Mouse (Mus musculus) erythroblast, embryonic 14.5 days (primary cell): ENCODE measurements around the gene Med4. TPM values are rescaled to one million over a fixed set of nuclear protein-coding genes. Genes with fewer than 3 reads are reported as not detected.

Experiments used
- H3K27me3 ChIP-seq: 2 replicates; pipeline ENCODE4 v1.6.1; 2012; ENCODE audit warnings: inconsistent platforms; ENCODE audit not compliant: control insufficient read depth
- H3K36me3 ChIP-seq: 2 replicates; pipeline ENCODE4 v1.6.1; 2012; ENCODE audit warnings: mild to moderate bottlenecking, inconsistent platforms; ENCODE audit not compliant: control insufficient read depth
- H3K4me1 ChIP-seq: 2 replicates; pipeline ENCODE4 v1.6.1; 2012; ENCODE audit warnings: inconsistent platforms; ENCODE audit not compliant: control insufficient read depth
- H3K4me3 ChIP-seq: replicated peaks from 2 replicates; pipeline ENCODE3; 2012; ENCODE audit warnings: moderate library complexity, mild to moderate bottlenecking, inconsistent platforms
- H3K9me3 ChIP-seq: 2 replicates; pipeline ENCODE4 v1.6.1; 2012; ENCODE audit warnings: low read length, inconsistent platforms, mixed read lengths; ENCODE audit not compliant: control insufficient read depth
- GATA1 ChIP-seq: IDR thresholded peaks from 2 replicates; pipeline ENCODE4 v1.6.1; 2012; ENCODE audit warnings: low read length, inconsistent platforms, mixed read lengths
- TAL1 ChIP-seq: IDR thresholded peaks from 3 replicates; pipeline ENCODE4 v1.6.1; 2012; ENCODE audit warnings: low read length, inconsistent platforms, mixed read lengths
- polyA plus RNA-seq: library from polyadenylated mRNA; stranded (reverse); fragments of >175 nt; gene quantifications from 2 replicates; pipeline ENCODE4 v1.2.3, GENCODE M21; 2012

Med4 gene
- 0.33 and 1.0 TPM in 2 replicates for polyA plus RNA-seq

DNA sequence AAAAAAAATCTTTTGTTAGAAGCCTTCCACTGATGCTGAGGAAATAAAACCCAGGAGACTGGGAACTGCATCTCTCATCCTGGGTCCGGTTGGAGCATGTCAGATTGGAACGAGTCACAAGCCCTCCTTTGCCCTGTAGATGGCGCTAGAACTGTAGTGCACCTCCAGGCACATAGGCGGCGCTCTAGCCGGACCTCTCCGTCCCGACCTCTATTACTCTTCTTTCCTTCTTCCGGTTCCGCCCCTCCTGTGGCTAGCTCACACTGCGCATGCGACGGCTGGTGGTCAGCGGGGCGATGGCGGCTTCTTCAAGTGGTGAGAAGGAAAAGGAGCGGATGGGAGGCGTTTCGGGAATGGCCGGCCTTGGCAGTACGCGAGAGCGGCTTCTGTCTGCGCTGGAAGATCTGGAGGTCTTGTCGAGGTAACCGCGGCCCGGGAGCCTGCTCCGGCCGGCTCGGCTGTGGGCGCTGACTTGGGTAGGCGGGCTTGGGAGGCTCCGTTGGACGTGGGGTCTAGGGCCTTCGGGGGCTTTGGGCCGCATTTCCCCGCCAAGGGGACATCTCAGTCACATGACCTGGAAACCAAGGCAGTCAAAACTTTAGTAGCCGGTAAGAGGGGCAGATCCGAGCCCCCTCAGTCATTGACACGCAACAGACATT, at the start of gene Med4:
Med4 (plus strand) TSS at position 261 of the 659 bp plus-strand sequence.
- Histone ChIP-seq H3K9me3 (no peaks in the 10 kb centered on the region), H3K4me1 (peaks cover 41% of the 10 kb centered on the region), H3K4me3 (peak within 1 kb of the TSS; percentile 86), H3K36me3 (peaks cover 31% of the 10 kb centered on the region), H3K27me3 (no peaks in the 10 kb centered on the region)
- TF ChIP-seq GATA1 (no peak), TAL1 (no peak)

DNA sequence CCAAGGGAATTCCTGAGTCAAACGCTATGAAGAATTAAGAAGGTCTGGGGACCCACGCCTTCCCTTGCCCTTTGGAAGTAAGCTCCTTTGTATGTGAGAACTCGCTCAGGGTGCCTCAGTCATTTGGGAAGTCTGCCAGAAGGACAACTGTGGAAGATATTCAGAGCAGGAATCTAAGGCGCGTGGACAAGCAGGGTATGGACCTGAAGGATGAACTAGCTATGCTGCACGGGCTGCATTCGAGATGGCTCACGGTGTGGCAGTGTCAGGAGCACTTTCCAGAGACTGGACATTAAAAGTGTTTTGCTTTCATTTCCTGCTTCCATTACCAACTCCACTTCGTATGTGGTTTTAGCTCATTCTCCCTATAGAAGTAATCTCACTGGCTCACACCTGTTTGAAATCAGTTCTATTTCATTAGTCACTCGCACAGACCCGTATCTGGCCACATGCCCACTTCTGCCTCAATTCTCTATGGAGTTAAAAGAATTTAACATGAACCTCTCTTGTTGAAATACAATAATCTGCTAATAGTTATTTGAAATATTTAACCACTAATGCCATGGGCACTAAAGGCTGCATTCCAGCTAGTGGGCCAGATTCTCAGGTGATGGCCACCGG, 49.2 kb upstream of the Med4 start:
- no peaks in the 10 kb centered on the region for H3K27me3 ChIP-seq
- TF ChIP-seq TAL1 = no peak
- TF ChIP-seq GATA1 = no peak
- H3K4me1 ChIP-seq = no peaks in the 10 kb centered on the region
- H3K9me3 ChIP-seq = no peaks in the 10 kb centered on the region; the same call in 1 of the 2 replicates
- H3K4me3 ChIP-seq = no peak overlapping the region
- H3K36me3 ChIP-seq = no peaks in the 10 kb centered on the region

DNA sequence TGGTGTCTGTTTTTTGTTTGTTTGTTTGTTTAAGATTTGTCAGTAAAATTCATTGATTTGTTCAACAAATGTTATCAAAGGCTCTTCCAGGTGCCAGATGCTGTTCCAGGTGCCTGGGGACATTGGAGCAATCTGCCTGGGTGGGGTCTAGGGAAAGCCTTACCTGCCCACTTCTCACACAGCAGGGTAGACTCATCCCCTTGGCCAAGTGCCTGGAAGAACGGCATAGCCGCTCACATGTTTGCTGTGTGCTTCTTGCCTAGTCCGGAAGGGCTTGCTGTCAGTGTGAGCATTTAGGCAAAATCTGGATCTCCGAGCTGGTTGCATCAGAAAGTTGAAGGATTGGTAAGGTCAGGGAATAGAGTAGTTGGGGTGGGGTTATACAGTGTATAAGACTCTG, 47.6 kb upstream of the Med4 start:
- no peak for TF ChIP-seq GATA1
- no peak for TF ChIP-seq TAL1
- Histone ChIP-seq H3K9me3 (no peaks in the 10 kb centered on the region; the same call in 1 of the 2 replicates), H3K4me3 (no peak overlapping the region), H3K36me3 (no peaks in the 10 kb centered on the region), H3K4me1 (no peaks in the 10 kb centered on the region), H3K27me3 (no peaks in the 10 kb centered on the region)

DNA sequence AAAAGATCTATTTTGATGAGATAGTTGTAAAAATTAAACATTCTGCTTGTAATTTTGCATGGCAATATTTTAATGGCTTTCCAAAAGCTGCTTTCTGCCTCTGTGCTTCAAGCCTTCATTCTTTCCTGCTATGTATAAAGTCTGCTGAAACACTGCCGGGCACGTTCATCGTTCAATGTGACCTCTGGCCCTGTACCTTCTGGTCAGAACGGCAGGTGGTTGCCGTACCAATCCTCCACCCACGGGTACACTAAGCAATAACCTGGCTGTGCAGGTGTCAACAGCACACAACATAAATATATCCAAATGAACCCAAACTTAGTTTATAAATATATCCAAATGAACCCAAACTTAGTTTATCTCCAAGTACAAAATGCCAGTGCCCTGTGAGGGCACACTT, 42.1 kb upstream of the Med4 start:
- H3K9me3 ChIP-seq = no peaks in the 10 kb centered on the region; the same call in 1 of the 2 replicates
- H3K36me3 ChIP-seq = no peaks in the 10 kb centered on the region
- H3K4me1 ChIP-seq = no peaks in the 10 kb centered on the region
- no peaks in the 10 kb centered on the region for H3K27me3 ChIP-seq
- no peak overlapping the region for H3K4me3 ChIP-seq
- no peak for TF ChIP-seq GATA1
- TF ChIP-seq TAL1 = no peak

DNA sequence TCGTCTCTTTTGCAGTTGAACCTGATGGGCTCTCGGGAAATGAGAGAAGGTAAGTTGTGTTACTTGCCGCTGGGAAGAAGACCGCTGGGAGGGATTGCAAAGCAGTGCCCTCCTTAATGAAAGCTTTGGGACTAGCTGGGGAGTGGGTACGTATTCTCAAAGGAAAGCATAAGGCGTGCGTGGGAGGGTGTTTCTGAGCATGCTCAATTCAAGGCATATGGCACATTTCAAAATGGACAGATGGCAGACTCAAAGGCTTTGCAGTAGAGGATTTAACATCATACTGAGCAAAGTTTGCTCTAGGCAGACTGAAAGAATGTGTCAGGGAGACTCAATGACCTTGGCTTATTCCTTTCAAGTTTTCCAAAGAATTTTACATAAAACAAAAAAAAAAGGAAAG, 40.3 kb upstream of the Med4 start:
- no peaks in the 10 kb centered on the region; the same call in 1 of the 2 replicates for H3K9me3 ChIP-seq
- no peaks in the 10 kb centered on the region for H3K4me1 ChIP-seq
- TF ChIP-seq TAL1 (no peak), GATA1 (no peak)
- H3K4me3 ChIP-seq = no peak overlapping the region
- no peaks in the 10 kb centered on the region for H3K27me3 ChIP-seq
- no peaks in the 10 kb centered on the region for H3K36me3 ChIP-seq

DNA sequence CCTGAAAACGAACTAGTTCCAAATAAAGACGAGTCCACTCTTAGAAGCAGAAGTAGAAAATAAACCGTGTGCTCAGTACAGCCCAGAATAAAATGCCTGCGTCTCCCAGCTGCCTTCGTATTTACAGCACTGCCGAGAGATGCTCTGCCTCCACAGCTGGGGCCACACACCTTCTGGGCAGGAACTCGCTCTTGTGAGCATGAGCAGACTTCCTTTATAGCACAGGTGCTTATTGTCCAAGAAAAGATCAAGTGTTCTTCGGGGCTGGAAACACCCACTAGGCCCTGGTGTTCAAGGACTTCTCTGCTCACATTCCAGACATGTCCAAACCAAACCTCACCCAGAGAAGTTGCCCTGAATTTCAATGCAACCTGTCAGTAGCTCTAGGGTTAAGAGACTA, 39.2 kb upstream of the Med4 start:
- no peaks in the 10 kb centered on the region for H3K4me1 ChIP-seq

DNA sequence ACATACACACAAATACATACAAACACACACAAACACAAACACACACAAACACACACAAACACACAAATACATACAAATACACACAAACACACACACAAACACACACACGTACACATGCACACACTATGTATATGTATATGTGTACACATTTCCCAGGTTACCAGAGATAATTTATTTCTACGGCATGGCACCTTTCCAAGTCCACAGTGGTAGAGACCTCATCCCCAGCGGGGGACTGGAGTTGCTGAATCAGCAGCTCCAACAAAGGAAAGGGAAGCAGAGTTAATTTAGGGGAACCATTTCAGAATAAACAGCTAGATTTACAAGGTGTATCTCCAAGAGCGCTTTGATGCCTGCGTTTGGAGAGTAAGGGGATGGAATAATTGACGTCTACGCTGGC, 37.6 kb upstream of the Med4 start:
- no peak overlapping the region for H3K4me3 ChIP-seq
- no peaks in the 10 kb centered on the region for H3K27me3 ChIP-seq
- TF ChIP-seq TAL1 (no peak), GATA1 (no peak)
- no peaks in the 10 kb centered on the region for H3K36me3 ChIP-seq
- H3K9me3 ChIP-seq = no peaks in the 10 kb centered on the region
- no peaks in the 10 kb centered on the region for H3K4me1 ChIP-seq

More for the DNA sequence above, 39.2 kb upstream of the Med4 start:
- no peaks in the 10 kb centered on the region for H3K9me3 ChIP-seq
- H3K27me3 ChIP-seq = no peaks in the 10 kb centered on the region
- no peak overlapping the region for H3K4me3 ChIP-seq
- H3K36me3 ChIP-seq = no peaks in the 10 kb centered on the region
- TF ChIP-seq TAL1 (no peak), GATA1 (no peak)

DNA sequence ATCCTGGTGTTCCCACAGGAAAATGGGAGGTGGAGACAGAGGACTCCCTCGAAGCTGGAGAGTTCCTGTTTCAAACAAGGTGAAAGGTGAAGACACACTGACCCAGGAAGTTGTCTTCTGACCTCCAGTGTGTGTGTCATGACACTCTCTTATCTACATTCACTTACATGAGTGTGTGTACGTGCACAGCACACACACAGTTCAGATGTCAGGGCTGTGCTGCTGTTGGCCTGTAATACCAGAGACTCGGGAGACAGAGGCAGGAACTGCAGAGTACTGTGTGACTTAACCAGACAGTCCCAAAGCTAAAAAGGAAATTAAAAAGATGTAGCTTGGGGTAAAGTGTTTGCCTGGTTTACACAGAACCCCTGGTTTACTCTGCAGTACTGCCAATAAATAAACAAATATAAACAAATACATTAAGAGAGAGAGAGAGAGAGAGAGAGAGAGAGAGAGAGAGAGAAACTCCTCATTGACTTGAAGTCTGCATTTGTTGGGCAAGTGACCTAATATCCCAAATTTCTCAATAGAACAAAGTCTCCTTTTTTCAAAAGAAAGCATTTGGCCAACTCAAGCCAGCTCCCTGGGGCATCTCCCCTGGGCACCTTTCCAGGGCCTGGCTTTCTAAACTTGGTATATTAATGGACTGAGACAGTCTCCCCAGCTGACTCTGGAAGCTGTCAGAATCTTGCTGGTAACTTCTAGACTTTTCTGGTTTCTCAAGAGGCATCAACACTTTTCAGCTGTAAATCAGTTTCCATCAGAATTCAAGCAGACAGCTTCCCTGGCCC, 36.0 kb upstream of the Med4 start:
- Histone ChIP-seq H3K27me3 (no peaks in the 10 kb centered on the region), H3K36me3 (no peaks in the 10 kb centered on the region), H3K4me1 (no peaks in the 10 kb centered on the region), H3K4me3 (no peak overlapping the region), H3K9me3 (no peaks in the 10 kb centered on the region)
- TF ChIP-seq TAL1 = no peak
- no peak for TF ChIP-seq GATA1

DNA sequence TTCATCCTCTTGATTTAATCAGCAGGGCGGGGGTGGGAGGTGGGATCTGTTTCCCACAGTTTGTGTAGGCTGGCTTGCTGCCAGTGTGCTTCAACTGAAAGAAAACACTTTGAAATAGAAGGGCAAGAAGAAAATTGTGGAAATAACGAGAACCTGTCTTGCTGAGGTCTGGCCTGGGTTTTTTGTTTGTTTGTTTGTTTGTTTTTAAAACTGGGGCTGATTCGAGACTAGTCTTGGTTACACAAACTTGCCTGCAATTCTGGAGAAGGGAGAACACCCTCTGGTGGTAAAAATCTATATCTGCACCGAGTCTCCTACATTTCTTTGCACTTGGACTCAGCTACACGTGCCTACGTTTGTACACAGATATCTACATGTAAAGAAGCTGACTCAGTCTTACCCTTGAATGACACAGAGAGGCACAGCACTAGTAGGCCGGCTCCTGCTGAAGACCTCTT, 35.2 kb upstream of the Med4 start:
- no peak overlapping the region for H3K4me3 ChIP-seq
- no peaks in the 10 kb centered on the region for H3K9me3 ChIP-seq
- no peaks in the 10 kb centered on the region for H3K36me3 ChIP-seq
- TF ChIP-seq TAL1 (no peak), GATA1 (no peak)
- no peaks in the 10 kb centered on the region for H3K4me1 ChIP-seq
- H3K27me3 ChIP-seq = no peaks in the 10 kb centered on the region
